Mouse (Mus musculus) embryonic facial prominence, embryonic 14.5 days (tissue): ENCODE data around the gene Lmo7. TPM values are rescaled to one million over a fixed set of nuclear protein-coding genes. Genes with fewer than 3 reads are reported as not detected.
A peak's percentile ranks its signal among the peaks of the same experiment; 100 is the strongest.

Experiments
- ATAC-seq: fragments of 200-750 bp; cut with Nextera tagmentation; 2 replicates; pipeline ENCODE4 v1.8.0; 2017; ENCODE audit warnings: low read depth, moderate number of reproducible peaks, moderate TSS enrichment
- DNase-seq: peaks from one replicate; pipeline ENCODE4 v3.0.0-alpha.2; 2015; ENCODE audit warnings: low spot score
- H3K27ac ChIP-seq: fragments of 300-500 bp; sonication (generic); replicated peaks from 2 replicates; pipeline ENCODE4 v1.5.1; 2014; ENCODE audit warnings: low read depth, mild to moderate bottlenecking, low read length, moderate library complexity
- H3K27me3 ChIP-seq: fragments of 300-500 bp; sonication (generic); replicated peaks from 2 replicates; pipeline ENCODE4 v1.6.1; 2014; ENCODE audit warnings: low read length; ENCODE audit not compliant: control insufficient read depth, insufficient read depth
- H3K36me3 ChIP-seq: fragments of 300-500 bp; sonication (generic); 2 replicates; pipeline ENCODE4 v1.6.1; 2014; ENCODE audit warnings: low read length, mixed read lengths; ENCODE audit not compliant: control insufficient read depth, insufficient read depth
- H3K4me1 ChIP-seq: fragments of 300-500 bp; sonication (generic); 2 replicates; pipeline ENCODE4 v1.6.1; 2014; ENCODE audit warnings: antibody characterized with exemption, low read length; ENCODE audit not compliant: control insufficient read depth, insufficient read depth
- H3K4me2 ChIP-seq: fragments of 300-500 bp; sonication (generic); 2 replicates; pipeline ENCODE4 v1.6.1; 2014; ENCODE audit warnings: low read depth, mild to moderate bottlenecking, low read length, moderate library complexity, mixed read lengths
- H3K4me3 ChIP-seq: fragments of 300-500 bp; sonication (generic); 2 replicates; pipeline ENCODE4 v1.5.1; 2014; ENCODE audit warnings: low read depth, mild to moderate bottlenecking, low read length
- H3K9ac ChIP-seq: fragments of 300-500 bp; sonication (generic); 2 replicates; pipeline ENCODE4 v1.6.1; 2014; ENCODE audit warnings: low read depth, mild to moderate bottlenecking, low read length, moderate library complexity, mixed read lengths
- H3K9me3 ChIP-seq: fragments of 300-500 bp; sonication (generic); 2 replicates; pipeline ENCODE4 v1.6.1; 2016; ENCODE audit warnings: low read length; ENCODE audit not compliant: control insufficient read depth
- WGBS: fragments of 180-500 bp; shearing (Covaris S2); extraction: QIAGEN DNeasy Blood & Tissue Kit; methylation state at CpG from one replicate; pipeline ENCODE4 v1.1.7; 2014; 5-methylcytosine and 5-hydroxymethylcytosine counted together
- polyA plus RNA-seq: library from polyadenylated mRNA; unstranded; fragments of >200 nt; fragmentation: Nextera tagmentation; extraction: Ambion mirVana; gene quantifications from 2 replicates; pipeline ENCODE4 v1.2.1, GENCODE M21; 2014

The Lmo7 gene
- polyA plus RNA-seq, 1 experiment from 2014 or later = 35.8 TPM

DNA sequence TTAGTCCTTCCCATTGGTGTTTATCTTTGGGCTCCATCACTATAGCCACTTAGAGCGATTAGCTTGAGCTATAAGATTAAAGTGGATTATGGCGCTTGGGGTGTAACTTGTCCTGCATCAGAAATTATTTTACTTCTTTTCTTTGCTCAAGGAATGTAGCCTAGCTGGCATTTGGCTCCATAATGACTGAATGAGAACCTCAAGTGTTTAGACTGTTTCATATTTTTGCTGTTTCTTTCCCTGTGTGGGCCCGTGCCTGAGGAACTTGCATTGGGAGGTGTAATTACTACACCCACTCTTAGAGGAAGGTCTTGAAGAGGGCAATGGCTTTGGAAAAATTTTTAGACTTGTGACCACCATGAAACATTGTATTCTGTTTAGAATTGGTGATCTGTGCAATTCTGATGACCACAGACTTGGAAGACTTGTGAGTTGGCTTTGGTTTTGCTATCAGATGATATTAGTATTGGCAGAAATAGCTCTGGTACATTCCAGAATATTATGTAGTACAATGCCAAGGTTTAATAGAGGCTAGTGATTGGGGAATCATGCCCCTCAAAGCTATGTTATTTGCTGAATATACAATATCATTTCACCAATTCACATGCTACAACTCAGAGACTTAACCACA lies 54.7 kb downstream of the Lmo7 start:
- H3K4me1 ChIP-seq = no peaks in the 10 kb centered on the region; the same call in 1 of the 2 replicates
- ATAC-seq (no peak), DNase-seq (peak; percentile 70)
- H3K27me3 ChIP-seq = no peaks in the 10 kb centered on the region
- no peaks in the 10 kb centered on the region for H3K36me3 ChIP-seq
- no peak overlapping the region for H3K4me3 ChIP-seq
- H3K9ac ChIP-seq = no peak overlapping the region
- H3K4me2 ChIP-seq = no peak overlapping the region
- 74% methylated on average over 3 of the region's 3 CpGs for WGBS
- peak overlapping the region; percentile 8; the same call in 1 of the 2 replicates for H3K27ac ChIP-seq
- H3K9me3 ChIP-seq = no peaks in the 10 kb centered on the region

DNA sequence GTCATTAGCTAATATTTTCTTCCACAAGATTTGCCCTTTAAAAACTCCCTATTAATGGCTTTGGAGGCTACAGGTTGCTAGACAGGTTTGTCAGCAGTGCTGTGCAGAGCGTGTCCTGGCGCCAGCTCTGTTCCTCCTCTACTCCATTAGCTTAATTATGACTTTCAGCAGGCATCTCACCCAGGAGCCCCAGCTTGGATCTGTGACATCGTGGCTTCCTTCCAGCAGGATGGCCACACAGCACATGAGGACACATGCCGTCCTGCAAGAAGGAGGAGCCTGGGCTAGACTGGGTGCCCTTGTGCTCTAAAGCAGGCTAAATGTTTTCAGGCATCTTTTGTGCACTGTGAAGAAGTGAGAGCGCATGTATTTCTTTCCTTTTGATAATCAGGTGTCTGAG lies 58.1 kb downstream of the Lmo7 start:
- H3K4me1 ChIP-seq = no peaks in the 10 kb centered on the region; the same call in 1 of the 2 replicates
- no peaks in the 10 kb centered on the region for H3K9me3 ChIP-seq
- H3K4me2 ChIP-seq = no peak overlapping the region
- H3K4me3 ChIP-seq = no peak overlapping the region
- ATAC-seq = peak; percentile 93
- no peaks in the 10 kb centered on the region for H3K36me3 ChIP-seq
- 42% methylated on average over 5 of the region's 5 CpGs for WGBS
- DNase-seq = peak; percentile 79
- no peaks in the 10 kb centered on the region for H3K27me3 ChIP-seq
- H3K9ac ChIP-seq = no peak overlapping the region
- no peak overlapping the region; the same call in 1 of the 2 replicates for H3K27ac ChIP-seq

DNA sequence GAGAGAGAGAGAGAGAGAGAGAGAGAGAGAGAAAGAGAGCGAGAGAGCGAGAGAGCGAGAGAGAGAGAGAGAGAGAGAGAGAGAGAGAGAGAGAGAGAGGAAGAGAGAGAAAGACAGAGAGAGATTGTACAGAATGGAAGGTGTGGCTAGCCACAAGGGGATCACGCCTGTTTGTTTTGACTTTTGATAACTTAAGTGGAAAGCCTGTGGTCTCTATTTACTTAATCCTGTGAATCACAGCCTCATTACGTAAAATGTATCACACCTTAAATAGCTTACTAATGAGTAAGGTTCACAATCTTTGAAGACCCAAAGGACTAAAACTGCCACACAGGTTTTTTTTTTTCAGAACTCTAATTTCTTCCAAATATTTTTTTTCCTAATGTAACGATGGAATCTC lies 58.7 kb downstream of the Lmo7 start:
- H3K9me3 ChIP-seq = no peaks in the 10 kb centered on the region
- no peak overlapping the region for H3K27ac ChIP-seq
- WGBS = 76% methylated on average over 6 of the region's 6 CpGs
- H3K27me3 ChIP-seq = no peaks in the 10 kb centered on the region
- H3K36me3 ChIP-seq = no peaks in the 10 kb centered on the region
- ATAC-seq (no peak), DNase-seq (peak; percentile 24)
- H3K4me1 ChIP-seq = no peaks in the 10 kb centered on the region; the same call in 1 of the 2 replicates
- no peak overlapping the region for H3K4me2 ChIP-seq
- H3K4me3 ChIP-seq = no peak overlapping the region
- no peak overlapping the region for H3K9ac ChIP-seq

DNA sequence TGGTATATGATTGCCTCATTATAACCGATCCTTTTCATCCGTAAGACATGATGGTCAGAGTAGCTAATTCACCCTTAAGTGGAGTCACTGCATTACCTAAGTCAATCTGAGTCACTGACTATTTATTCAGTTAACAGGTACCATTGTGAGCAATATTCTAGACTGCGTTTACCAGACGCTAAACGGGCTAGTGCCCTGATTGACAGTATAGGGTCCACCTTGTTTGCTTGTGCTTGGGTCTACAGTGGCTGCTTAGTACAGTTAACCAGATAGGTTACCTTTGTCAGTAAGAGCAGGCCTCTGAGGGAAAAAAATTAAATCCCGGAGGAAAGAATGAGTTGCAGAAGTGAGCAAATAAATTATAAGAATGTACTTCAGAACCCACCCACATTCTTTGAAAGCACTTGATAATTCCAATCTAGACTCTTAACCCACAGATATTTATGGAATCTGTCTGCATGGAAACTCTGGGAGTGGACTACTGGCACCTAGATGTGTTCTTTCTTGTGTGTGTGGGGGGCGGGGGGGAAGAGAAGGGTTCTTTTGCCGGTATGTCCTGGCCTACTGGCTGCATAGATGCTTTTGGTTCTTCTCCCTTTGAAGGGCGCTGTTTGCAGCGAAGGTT lies 64.9 kb downstream of the Lmo7 start:
- Histone ChIP-seq H3K36me3 (no peaks in the 10 kb centered on the region), H3K9ac (no peak overlapping the region), H3K9me3 (no peaks in the 10 kb centered on the region), H3K27me3 (no peaks in the 10 kb centered on the region), H3K4me3 (no peak overlapping the region), H3K4me1 (no peaks in the 10 kb centered on the region), H3K4me2 (no peak overlapping the region), H3K27ac (no peak overlapping the region)
- ATAC-seq = no peak
- no peak for DNase-seq
- WGBS = 89% methylated on average over 10 of the region's 10 CpGs

DNA sequence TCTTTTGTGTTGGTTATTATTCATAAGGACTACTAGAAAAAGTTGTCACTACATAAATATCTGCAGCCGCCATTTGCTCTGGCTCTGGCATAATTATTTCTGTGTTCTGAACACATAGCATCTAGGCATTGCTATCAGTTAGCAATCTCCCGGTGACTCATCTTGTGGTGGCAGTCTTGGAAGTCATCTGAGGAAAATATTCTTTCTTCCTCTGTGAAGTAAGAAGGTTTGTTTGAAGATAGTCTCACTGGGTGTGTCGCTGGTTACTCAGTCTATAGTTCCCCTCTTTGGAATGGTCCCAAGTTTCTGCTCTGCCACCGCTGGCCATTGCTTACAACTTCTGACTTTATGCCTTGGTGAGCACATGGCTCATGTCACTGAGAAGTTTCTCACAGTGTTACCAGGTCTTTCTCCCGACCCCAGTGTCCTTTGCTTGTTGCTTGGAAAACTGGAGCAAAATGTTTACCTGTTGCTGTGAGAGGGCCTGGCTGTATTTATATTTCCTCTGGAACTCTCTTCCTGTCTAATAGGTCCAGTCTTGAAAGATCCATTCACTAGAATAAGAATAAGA lies 68.3 kb downstream of the Lmo7 start:
- Histone ChIP-seq H3K4me1 (no peaks in the 10 kb centered on the region), H3K27me3 (no peaks in the 10 kb centered on the region), H3K9ac (no peak overlapping the region), H3K27ac (no peak overlapping the region), H3K9me3 (no peaks in the 10 kb centered on the region), H3K4me2 (no peak overlapping the region), H3K36me3 (no peaks in the 10 kb centered on the region), H3K4me3 (no peak overlapping the region)
- ATAC-seq (no peak), DNase-seq (no peak)
- 84% methylated on average over 5 of the region's 5 CpGs for WGBS

DNA sequence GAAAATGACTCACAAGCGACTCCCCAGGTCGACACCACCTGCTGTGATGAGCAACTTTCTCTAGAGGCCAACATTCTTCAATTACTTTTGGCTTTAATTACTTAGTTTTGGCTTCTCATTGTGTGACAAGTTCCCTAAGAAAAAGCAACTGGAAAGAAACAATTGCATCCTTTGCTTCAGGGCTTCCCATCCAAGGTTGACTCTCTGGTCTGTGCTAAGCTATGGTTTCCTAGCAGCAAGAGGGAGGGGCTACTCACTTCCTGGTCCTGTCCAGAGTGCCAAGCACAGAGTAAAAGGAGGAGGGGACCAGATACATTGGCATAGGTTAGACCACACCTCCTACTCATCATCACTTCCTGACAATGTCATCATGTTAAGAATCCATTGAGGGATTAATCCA lies 69.0 kb downstream of the Lmo7 start:
- DNase-seq (no peak), ATAC-seq (no peak)
- Histone ChIP-seq H3K4me1 (no peaks in the 10 kb centered on the region; the same call in 1 of the 2 replicates), H3K27ac (no peak overlapping the region), H3K27me3 (no peaks in the 10 kb centered on the region), H3K9me3 (no peaks in the 10 kb centered on the region), H3K4me3 (no peak overlapping the region), H3K4me2 (no peak overlapping the region), H3K9ac (no peak overlapping the region), H3K36me3 (no peaks in the 10 kb centered on the region)
- 79% methylated on average over 2 of the region's 2 CpGs for WGBS

DNA sequence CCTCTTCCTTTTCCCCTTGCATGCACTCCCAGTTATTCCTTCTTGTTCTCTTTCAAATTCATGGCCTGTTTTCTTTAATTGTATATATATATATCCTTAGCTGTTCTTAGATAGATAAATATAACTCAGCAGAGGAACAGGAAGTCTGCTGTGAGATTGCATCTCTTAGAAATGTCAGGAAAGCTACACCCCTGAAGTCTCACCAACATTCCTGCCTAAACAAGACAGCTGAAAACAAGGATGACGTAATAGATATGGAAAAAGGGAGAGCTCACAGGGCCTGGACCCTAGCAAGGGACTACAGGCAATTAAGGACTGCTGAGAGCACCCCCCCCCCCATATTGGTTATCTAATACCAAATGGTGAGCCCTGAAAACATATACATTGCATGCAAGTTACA lies 71.9 kb downstream of the Lmo7 start:
- Histone ChIP-seq H3K4me2 (no peak overlapping the region), H3K9ac (no peak overlapping the region), H3K9me3 (no peaks in the 10 kb centered on the region), H3K27ac (no peak overlapping the region), H3K36me3 (no peaks in the 10 kb centered on the region), H3K4me3 (no peak overlapping the region), H3K4me1 (peaks cover 20% of the 10 kb centered on the region; the same call in 1 of the 2 replicates), H3K27me3 (no peaks in the 10 kb centered on the region)
- DNase-seq (no peak), ATAC-seq (no peak)
- WGBS = 67% methylated on average over 1 of the region's 1 CpGs

DNA sequence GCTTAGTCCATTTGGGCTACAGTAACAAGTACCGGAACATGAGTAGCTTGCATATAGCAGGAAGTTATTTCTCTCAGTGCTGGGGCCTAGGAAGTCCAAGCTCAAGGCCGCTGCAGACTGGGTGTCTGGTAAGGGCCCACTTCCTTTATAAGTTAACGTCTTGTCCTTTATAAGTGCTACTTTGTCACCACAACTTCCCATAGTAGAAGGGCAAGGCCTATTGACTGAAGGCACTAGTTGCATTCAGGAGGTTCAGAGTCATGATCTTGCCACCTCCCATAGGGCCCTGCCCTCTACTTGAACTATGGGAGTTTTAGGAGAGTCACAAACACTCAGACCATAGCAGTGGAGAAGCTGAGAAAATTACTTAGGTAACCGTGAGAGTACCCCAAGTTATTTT lies 74.4 kb downstream of the Lmo7 start:
- Histone ChIP-seq H3K27ac (peak overlapping the region; percentile 74), H3K36me3 (no peaks in the 10 kb centered on the region), H3K27me3 (no peaks in the 10 kb centered on the region), H3K4me3 (no peak overlapping the region), H3K9ac (no peak overlapping the region), H3K4me1 (peaks cover 20% of the 10 kb centered on the region; the same call in 1 of the 2 replicates), H3K4me2 (no peak overlapping the region), H3K9me3 (no peaks in the 10 kb centered on the region)
- DNase-seq (no peak), ATAC-seq (no peak)
- 80% methylated on average over 4 of the region's 4 CpGs for WGBS
